Mouse (Mus musculus) forebrain, embryonic 11.5 days (tissue): ENCODE measurements around the gene Gm10295. TPM values are rescaled to one million over a fixed set of nuclear protein-coding genes. Genes with fewer than 3 reads are reported as not detected.

ENCODE experiments used
- ATAC-seq: fragments of 200-750 bp; cut with Nextera tagmentation; replicated peaks from 2 replicates; pipeline ENCODE4 v1.8.0; 2017; ENCODE audit warnings: moderate TSS enrichment; ENCODE audit not compliant: low FRiP score
- DNase-seq: peaks from one replicate; pipeline ENCODE4 v3.0.0-alpha.2; 2017; ENCODE audit warnings: low spot score
- H3K27ac ChIP-seq: fragments of 300-500 bp; sonication (generic); 2 replicates; pipeline ENCODE4 v1.5.1; 2014; ENCODE audit warnings: low read depth, low read length
- H3K27me3 ChIP-seq: fragments of 300-500 bp; sonication (generic); 2 replicates; pipeline ENCODE4 v1.6.1; 2014; ENCODE audit warnings: mild to moderate bottlenecking, low read length, mixed read lengths; ENCODE audit not compliant: control insufficient read depth, insufficient read depth
- H3K36me3 ChIP-seq: fragments of 300-500 bp; sonication (generic); 2 replicates; pipeline ENCODE4 v1.6.1; 2014; ENCODE audit warnings: mild to moderate bottlenecking, low read length, moderate library complexity, mixed read lengths; ENCODE audit not compliant: control insufficient read depth, insufficient read depth
- H3K4me1 ChIP-seq: fragments of 300-500 bp; sonication (generic); replicated peaks from 2 replicates; pipeline ENCODE4 v1.6.1; 2014; ENCODE audit warnings: low read length, mixed read lengths; ENCODE audit not compliant: control insufficient read depth, insufficient read depth
- H3K4me2 ChIP-seq: fragments of 300-500 bp; sonication (generic); 2 replicates; pipeline ENCODE4 v1.6.1; 2014; ENCODE audit warnings: low read depth, mild to moderate bottlenecking, low read length, moderate library complexity, mixed read lengths; ENCODE audit not compliant: severe bottlenecking
- H3K4me3 ChIP-seq: fragments of 300-500 bp; sonication (generic); 2 replicates; pipeline ENCODE4 v1.5.1; 2014; ENCODE audit warnings: low read depth, low read length
- H3K9ac ChIP-seq: fragments of 300-500 bp; sonication (generic); 2 replicates; pipeline ENCODE4 v1.6.1; 2014; ENCODE audit warnings: low read length
- H3K9me3 ChIP-seq: fragments of 300-500 bp; sonication (generic); 2 replicates; pipeline ENCODE4 v1.6.1; 2016; ENCODE audit warnings: low read length, mixed read lengths; ENCODE audit not compliant: control insufficient read depth
- WGBS: fragments of 180-500 bp; shearing (Covaris S2); extraction: QIAGEN DNeasy Blood & Tissue Kit; methylation state at CpG from one replicate; pipeline ENCODE4 v1.1.7; 2014; 5-methylcytosine and 5-hydroxymethylcytosine counted together
- polyA plus RNA-seq: library from polyadenylated mRNA; unstranded; fragments of >200 nt; fragmentation: Nextera tagmentation; extraction: Ambion mirVana; gene quantifications from 2 replicates; pipeline ENCODE4 v1.2.1, GENCODE M21; 2014

Gm10295 gene
- polyA plus RNA-seq, 1 experiment from 2014 or later: not detected

- H3K27ac ChIP-seq: no peak overlapping the region
- DNase-seq: no peak
- no peak overlapping the region for H3K4me2 ChIP-seq
- WGBS: 79% methylated on average over 11 of the region's 11 CpGs
- H3K9ac ChIP-seq: no peak overlapping the region
- no peaks in the 10 kb centered on the region for H3K36me3 ChIP-seq
- no peak overlapping the region for H3K4me3 ChIP-seq
- H3K27me3 ChIP-seq: no peaks in the 10 kb centered on the region
- no peak for ATAC-seq
- H3K9me3 ChIP-seq: no peaks in the 10 kb centered on the region
- no peaks in the 10 kb centered on the region for H3K4me1 ChIP-seq
Observed at GRCm38 (mm10) chr7:71311411-71311810, 39.9 kb downstream of the Gm10295 start.

GRCm38 (mm10) chr7:71308051-71308450, 43.2 kb downstream of the Gm10295 start:
- Histone ChIP-seq H3K36me3 (no peaks in the 10 kb centered on the region), H3K27ac (no peak overlapping the region), H3K4me3 (no peak overlapping the region), H3K27me3 (no peaks in the 10 kb centered on the region), H3K4me1 (no peaks in the 10 kb centered on the region), H3K9me3 (no peaks in the 10 kb centered on the region), H3K4me2 (no peak overlapping the region), H3K9ac (no peak overlapping the region)
- DNase-seq (no peak), ATAC-seq (no peak)
- 83% methylated on average over 8 of the region's 8 CpGs for WGBS

DNA sequence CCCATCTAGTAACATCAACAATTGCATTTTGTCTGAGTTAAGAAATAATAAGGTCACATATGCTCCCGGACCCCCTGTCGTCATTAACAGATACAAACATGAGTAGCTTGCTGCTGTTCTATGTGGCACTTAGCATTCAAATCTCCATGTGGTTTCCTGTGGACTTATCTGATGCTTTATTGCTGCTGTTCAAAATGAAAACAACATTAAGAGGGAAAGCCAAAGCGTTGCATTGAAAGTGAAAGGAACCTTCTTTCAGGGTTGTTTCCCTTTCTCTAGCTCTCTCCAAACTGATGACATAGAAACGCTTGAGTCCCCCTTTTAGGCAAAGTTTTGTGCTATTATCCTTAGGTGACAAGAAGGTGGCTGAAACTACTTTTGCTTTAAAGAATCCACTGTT, 48.6 kb downstream of the Gm10295 start:
- no peak for DNase-seq
- no peaks in the 10 kb centered on the region for H3K36me3 ChIP-seq

More for the DNA sequence above, 48.6 kb downstream of the Gm10295 start:
- no peaks in the 10 kb centered on the region for H3K27me3 ChIP-seq
- H3K9me3 ChIP-seq: no peaks in the 10 kb centered on the region
- H3K4me2 ChIP-seq: no peak overlapping the region
- H3K27ac ChIP-seq: no peak overlapping the region
- ATAC-seq: no peak
- 89% methylated on average over 4 of the region's 4 CpGs for WGBS
- no peak overlapping the region for H3K4me3 ChIP-seq
- no peaks in the 10 kb centered on the region for H3K4me1 ChIP-seq
- no peak overlapping the region for H3K9ac ChIP-seq
